ENCODE assay signal across 9 mouse cellular contexts in genomic region chr11:116434967-116435752, GRCm38 (mm10). TPM values are rescaled to one million over a fixed set of nuclear protein-coding genes. Genes with fewer than 3 reads are reported as not detected.
DNase-seq lines count a peak whose midpoint lies in the region; ATAC-seq and TF ChIP-seq lines count a peak whose summit lies in the region.
"Had no signal": no experiment of that assay in that cellular context is flagged by ENCODE, and none has a peak within 500 bp of the region (broad histone marks: within the 10 kb centered on the region; RNA-seq: fewer than 3 reads in every experiment).

No protein-coding gene starts in this region.

- H3K27ac ChIP-seq in MEL (ENCODE audit: control insufficient read depth, low read depth, low read length): peak overlapping the region; percentile 97
- peak overlapping the region; percentile 91 for H3K27ac ChIP-seq in hindbrain, embryonic 14.5 days
- H3K27ac ChIP-seq in liver, embryonic 11.5 days (ENCODE audit: low read depth, low read length): peak overlapping the region; percentile 94

- TF ChIP-seq EP300 in MEL (IDR thresholded peaks at IDR 0.05; ENCODE audit: low read depth in 1 of 2, low read length in 2 of 2): no peak

- H3K9me3 ChIP-seq in MEL (replicated peaks; ENCODE audit: insufficient read depth, low read length): no peaks in the 10 kb centered on the region
- no peaks in the 10 kb centered on the region for H3K9me3 ChIP-seq in hindbrain, embryonic 14.5 days (ENCODE audit: control insufficient read depth, low read length)
- H3K9me3 ChIP-seq in liver, embryonic 11.5 days (ENCODE audit: control insufficient read depth, low read length): no peaks in the 10 kb centered on the region

- no peak for TF ChIP-seq RAD21 in MEL (IDR thresholded peaks at IDR 0.05; ENCODE audit: low read depth, low read length)

- ATAC-seq in hindbrain, embryonic 14.5 days (ENCODE audit: low FRiP score): no peak
- no peak for ATAC-seq in liver, embryonic 11.5 days (replicated peaks; ENCODE audit: low FRiP score)

- peak; percentile 44 for DNase-seq in embryo, embryonic 10.5 days (ENCODE audit: low spot score)
- DNase-seq in embryo, embryonic 11 days: no peak
- DNase-seq in MEL (ENCODE audit: low read depth, low spot score): peak; percentile 49
- DNase-seq in hindbrain, embryonic 14.5 days (ENCODE audit: low spot score): no peak
- no peak for DNase-seq in liver, embryonic 11.5 days (ENCODE audit: low spot score)
- DNase-seq in left cerebral cortex, adult 11 months (ENCODE audit: low spot score): no peak
- DNase-seq in cerebellum, adult 18-20 months: no peak
- DNase-seq in right cerebral cortex, postnatal 10 days (ENCODE audit: low spot score in 2 of 2): no peak

- H3K36me3 ChIP-seq in MEL (ENCODE audit: control insufficient read depth in 1 of 2, insufficient read depth in 2 of 2, low read length in 2 of 2): peaks cover 0 to 39% of the 10 kb centered on the region in 2 experiments; a peak in 3 of 4 replicates
- H3K36me3 ChIP-seq in hindbrain, embryonic 14.5 days (replicated peaks; ENCODE audit: control insufficient read depth, insufficient read depth): peaks cover 30% of the 10 kb centered on the region
- peaks cover 14% of the 10 kb centered on the region for H3K36me3 ChIP-seq in liver, embryonic 11.5 days (ENCODE audit: control insufficient read depth, insufficient read depth, low read length)

- H3K9ac ChIP-seq in MEL (ENCODE audit: control insufficient read depth, low read depth, low read length, poor library complexity, severe bottlenecking): peak overlapping the region; percentile 91
- peak overlapping the region; percentile 89 for H3K9ac ChIP-seq in hindbrain, embryonic 14.5 days
- H3K9ac ChIP-seq in liver, embryonic 11.5 days (ENCODE audit: low read depth, low read length): peak overlapping the region; percentile 92

- peaks cover 17 to 44% of the 10 kb centered on the region in 2 experiments for H3K4me1 ChIP-seq in MEL (ENCODE audit: control insufficient read depth in 1 of 2, insufficient read depth in 2 of 2, low read length in 2 of 2)
- H3K4me1 ChIP-seq in hindbrain, embryonic 14.5 days (replicated peaks; ENCODE audit: control insufficient read depth, insufficient read depth, low read length): peaks cover 22% of the 10 kb centered on the region
- H3K4me1 ChIP-seq in liver, embryonic 11.5 days (replicated peaks; ENCODE audit: control insufficient read depth, insufficient read depth, low read length): peaks cover 38% of the 10 kb centered on the region

- 49% methylated on average over 12 of the region's 12 CpGs for WGBS in hindbrain, embryonic 14.5 days
- 45% methylated on average over 12 of the region's 12 CpGs for WGBS in liver, embryonic 11.5 days

- peak overlapping the region; percentile 81 to 93 for H3K4me3 ChIP-seq in MEL (ENCODE audit: control insufficient read depth in 1 of 2, insufficient read depth in 1 of 2, low read depth in 2 of 2, low read length in 2 of 2)
- peak overlapping the region; percentile 80 for H3K4me3 ChIP-seq in hindbrain, embryonic 14.5 days (replicated peaks; ENCODE audit: low read length)
- H3K4me3 ChIP-seq in liver, embryonic 11.5 days (ENCODE audit: low read depth, low read length): peak overlapping the region; percentile 87

- TF ChIP-seq POLR2A in MEL (IDR thresholded peaks at IDR 0.05; ENCODE audit: control insufficient read depth in 1 of 2, insufficient read depth in 1 of 2, low read depth in 1 of 2, low read length in 2 of 2, poor library complexity in 1 of 2): peak in 1 of 2 experiments; percentile 18; a peak in 1 of 4 replicates

- H3K4me2 ChIP-seq in hindbrain, embryonic 14.5 days (replicated peaks): peak overlapping the region; percentile 57
- H3K4me2 ChIP-seq in liver, embryonic 11.5 days: peak overlapping the region; percentile 91

- peaks cover 10% of the 10 kb centered on the region for H3K79me2 ChIP-seq in MEL (ENCODE audit: control insufficient read depth, insufficient read depth, low read length, poor library complexity)

- H3K27me3 ChIP-seq in MEL (ENCODE audit: control insufficient read depth in 1 of 2, insufficient read depth in 2 of 2, low read length in 2 of 2): no peaks in the 10 kb centered on the region
- no peaks in the 10 kb centered on the region for H3K27me3 ChIP-seq in hindbrain, embryonic 14.5 days (ENCODE audit: control insufficient read depth, insufficient read depth, low read length)
- no peaks in the 10 kb centered on the region for H3K27me3 ChIP-seq in liver, embryonic 11.5 days (replicated peaks; ENCODE audit: control insufficient read depth, insufficient read depth, low read length)

- 0 out of 6 replicates have a peak, but pooled peaks of 1 of the 3 experiments have one; percentile 1 for TF ChIP-seq CTCF in MEL (IDR thresholded peaks at IDR 0.05 in 2 of 3, conservative IDR thresholded peaks at IDR 0.05 in 1 of 3; ENCODE audit: control insufficient read depth in 1 of 3, insufficient read depth in 1 of 3, low read depth in 2 of 3, low read length in 3 of 3, poor library complexity in 1 of 3, severe bottlenecking in 1 of 3)

TF ChIP-seq in MEL, 35 proteins besides CTCF, POLR2A, EP300 and RAD21:
- no peak for TF ChIP-seq TBP (IDR thresholded peaks at IDR 0.05; ENCODE audit: low read depth, low read length)
- TF ChIP-seq MYB (IDR thresholded peaks at IDR 0.05; ENCODE audit: low read depth, low read length): no peak
- no peak for TF ChIP-seq E2F4 (IDR thresholded peaks at IDR 0.05; ENCODE audit: borderline replicate concordance, low read depth, low read length)
- no peak for TF ChIP-seq POLR2AphosphoS5 (IDR thresholded peaks at IDR 0.05; ENCODE audit: borderline replicate concordance, low read depth, low read length)
- no peak for TF ChIP-seq ZNF384 (IDR thresholded peaks at IDR 0.05; ENCODE audit: low read depth, low read length)
- no peak for TF ChIP-seq SMC3 (IDR thresholded peaks at IDR 0.05; ENCODE audit: low read depth, low read length)
- no peak for TF ChIP-seq POLR2AphosphoS2 (IDR thresholded peaks at IDR 0.05; ENCODE audit: low read length)
- TF ChIP-seq MAX (IDR thresholded peaks at IDR 0.05; ENCODE audit: low read length): no peak
- no peak for TF ChIP-seq CHD2 (IDR thresholded peaks at IDR 0.05; ENCODE audit: low read length)
- TF ChIP-seq TAL1 (IDR thresholded peaks at IDR 0.05; ENCODE audit: low read length): no peak
- TF ChIP-seq USF2 (IDR thresholded peaks at IDR 0.05; ENCODE audit: borderline replicate concordance in 1 of 2, insufficient read depth in 1 of 2, low read depth in 1 of 2, low read length in 2 of 2): no peak
- no peak for TF ChIP-seq KAT2A (conservative IDR thresholded peaks at IDR 0.05; ENCODE audit: low read depth, low read length)
- no peak for TF ChIP-seq GABPA (IDR thresholded peaks at IDR 0.05; ENCODE audit: low read depth, low read length)
- no peak for TF ChIP-seq ZMIZ1 (IDR thresholded peaks at IDR 0.05; ENCODE audit: low read depth, low read length)
- no peak for TF ChIP-seq MEF2A (IDR thresholded peaks at IDR 0.05; ENCODE audit: extremely low read depth, insufficient replicate concordance, low read depth, low read length, poor library complexity, severe bottlenecking)
- TF ChIP-seq HCFC1 (IDR thresholded peaks at IDR 0.05; ENCODE audit: low read depth, low read length): no peak

RNA-seq across cellular contexts. Expression of gene Ubald2, which starts 1.3 kb away (rescaled TPM):
- total RNA-seq in MEL (2012; rRNA removed): 56.8 and 66.2 TPM in 2 replicates
- polyA plus RNA-seq in MEL (2012; ENCODE audit: insufficient read depth in 1 of 2, insufficient read length in 2 of 2, low read depth in 1 of 2, low replicate concordance in 2 of 2, missing spikeins in 1 of 2): 10 to 100 TPM in 1 of 2 experiments, not detected in 1; 77.7 TPM
- 61.4 and 67.6 TPM in 2 replicates for polyA plus RNA-seq in hindbrain, embryonic 14.5 days (2014; fragmentation: Nextera tagmentation; extraction: Ambion mirVana)
- polyA plus RNA-seq in liver, embryonic 11.5 days (2014; fragmentation: Nextera tagmentation; extraction: Ambion mirVana): 78.6 and 80.2 TPM in 2 replicates

RNA-seq across cellular contexts. Expression of gene Rnf157, which starts 22.3 kb away (rescaled TPM):
- 4.6 and 7.5 TPM in 2 replicates for total RNA-seq in MEL (2012; rRNA removed)
- polyA plus RNA-seq in MEL (2012; ENCODE audit: insufficient read depth in 1 of 2, insufficient read length in 2 of 2, low read depth in 1 of 2, low replicate concordance in 2 of 2, missing spikeins in 1 of 2): 10 to 100 TPM in 1 of 2 experiments, not detected in 1; 10.9 TPM
- 68.5 and 75.5 TPM in 2 replicates for polyA plus RNA-seq in hindbrain, embryonic 14.5 days (2014; fragmentation: Nextera tagmentation; extraction: Ambion mirVana)
- 5.0 and 6.8 TPM in 2 replicates for polyA plus RNA-seq in liver, embryonic 11.5 days (2014; fragmentation: Nextera tagmentation; extraction: Ambion mirVana)

RNA-seq across cellular contexts. Expression of gene Qrich2, which starts 30.9 kb away (rescaled TPM):
- not detected in 2 replicates for total RNA-seq in MEL (2012; rRNA removed)
- polyA plus RNA-seq in MEL (2012; ENCODE audit: insufficient read depth in 1 of 2, insufficient read length in 2 of 2, low read depth in 1 of 2, low replicate concordance in 2 of 2, missing spikeins in 1 of 2): under 1 TPM in 1 of 2 experiments, not detected in 1; 0.11 TPM
- 0.09 TPM in 1 of 2 replicates, not detected in the other for polyA plus RNA-seq in hindbrain, embryonic 14.5 days (2014; fragmentation: Nextera tagmentation; extraction: Ambion mirVana)
- polyA plus RNA-seq in liver, embryonic 11.5 days (2014; fragmentation: Nextera tagmentation; extraction: Ambion mirVana): 0.16 TPM in 1 of 2 replicates, not detected in the other
- total RNA-seq: neutrophil, adult 5-6 weeks had no signal

RNA-seq across cellular contexts. Expression of gene Prpsap1, which starts 58.8 kb away (rescaled TPM):
- 142 and 155 TPM in 2 replicates for total RNA-seq in MEL (2012; rRNA removed)
- 100 to 1,000 TPM in 1 of 2 experiments, not detected in 1; 112 TPM for polyA plus RNA-seq in MEL (2012; ENCODE audit: insufficient read depth in 1 of 2, insufficient read length in 2 of 2, low read depth in 1 of 2, low replicate concordance in 2 of 2, missing spikeins in 1 of 2)
- 162 and 173 TPM in 2 replicates for polyA plus RNA-seq in hindbrain, embryonic 14.5 days (2014; fragmentation: Nextera tagmentation; extraction: Ambion mirVana)
- 133 and 135 TPM in 2 replicates for polyA plus RNA-seq in liver, embryonic 11.5 days (2014; fragmentation: Nextera tagmentation; extraction: Ambion mirVana)

Comparison
In these comparisons a context has a peak if more than half of its experiments do, and no peak if none do; other contexts are left out.
1. DNase-seq: peak in embryo, embryonic 10.5 days (single experiment) and MEL (single experiment); none in embryo, embryonic 11 days (single experiment), hindbrain, embryonic 14.5 days (single experiment), liver, embryonic 11.5 days (single experiment), left cerebral cortex, adult 11 months (single experiment), cerebellum, adult 18-20 months (0 of 2) and right cerebral cortex, postnatal 10 days (0 of 2).
2. Peak in every context shown above with its lines, with median percentiles within 50 percentile points of each other: H3K27ac ChIP-seq, H3K4me3 ChIP-seq and H3K9ac ChIP-seq.